Mouse (Mus musculus) embryonic facial prominence, embryonic 11.5 days (tissue): ENCODE measurements at regions not wholly inside any gene's neighbourhood (a gene's known extent, or its start where the extent isn't known, plus 50 kb on each side); places are given as distances from the start of the nearest gene placed in this dataset.

Experiments used
- ATAC-seq: fragments of 200-750 bp; cut with Nextera tagmentation; replicated peaks from 2 replicates; pipeline ENCODE4 v1.8.0; 2017; ENCODE audit warnings: low read depth; ENCODE audit not compliant: insufficient number of reproducible peaks, low FRiP score, low TSS enrichment
- DNase-seq: peaks from one replicate; pipeline ENCODE4 v3.0.0-alpha.2; 2015; ENCODE audit warnings: low spot score
- H3K27ac ChIP-seq: fragments of 300-500 bp; sonication (generic); replicated peaks from 2 replicates; pipeline ENCODE4 v1.5.1; 2014; ENCODE audit warnings: mild to moderate bottlenecking, low read depth, low read length, control low read depth
- H3K27me3 ChIP-seq: fragments of 300-500 bp; sonication (generic); 2 replicates; pipeline ENCODE4 v1.6.1; 2014; ENCODE audit warnings: mild to moderate bottlenecking, low read length, moderate library complexity, mixed read lengths; ENCODE audit not compliant: control insufficient read depth, insufficient read depth
- H3K36me3 ChIP-seq: fragments of 300-500 bp; sonication (generic); replicated peaks from 2 replicates; pipeline ENCODE4 v1.6.1; 2014; ENCODE audit warnings: low read depth, mild to moderate bottlenecking, low read length, moderate library complexity, mixed read lengths; ENCODE audit not compliant: control insufficient read depth, insufficient read depth
- H3K4me1 ChIP-seq: fragments of 300-500 bp; sonication (generic); 2 replicates; pipeline ENCODE4 v1.6.1; 2014; ENCODE audit warnings: low read length, mixed read lengths; ENCODE audit not compliant: control insufficient read depth, insufficient read depth
- H3K4me2 ChIP-seq: fragments of 300-500 bp; sonication (generic); 2 replicates; pipeline ENCODE4 v1.6.1; 2014; ENCODE audit warnings: low read depth, mild to moderate bottlenecking, control low read depth, low read length, moderate library complexity
- H3K4me3 ChIP-seq: fragments of 300-500 bp; sonication (generic); 2 replicates; pipeline ENCODE4 v1.5.1; 2014; ENCODE audit warnings: low read depth, low read length, control low read depth
- H3K9ac ChIP-seq: fragments of 300-500 bp; sonication (generic); replicated peaks from 2 replicates; pipeline ENCODE4 v1.6.1; 2014; ENCODE audit warnings: mild to moderate bottlenecking, control low read depth, low read length
- H3K9me3 ChIP-seq: fragments of 300-500 bp; sonication (generic); replicated peaks from 2 replicates; pipeline ENCODE4 v1.6.1; 2016; ENCODE audit warnings: mild to moderate bottlenecking, low read length, inconsistent platforms, mixed read lengths; ENCODE audit not compliant: control insufficient read depth
- WGBS: fragments of 180-500 bp; shearing (Covaris S2); extraction: QIAGEN DNeasy Blood & Tissue Kit; methylation state at CpG from one replicate; pipeline ENCODE4 v1.1.7; 2014; 5-methylcytosine and 5-hydroxymethylcytosine counted together

GRCm38 (mm10) chr16:97234321-97234720 is 63.8 kb upstream of the Dscam start:
- H3K9ac ChIP-seq, result no peak overlapping the region
- H3K9me3 ChIP-seq, result no peaks in the 10 kb centered on the region
- H3K4me1 ChIP-seq, result no peaks in the 10 kb centered on the region
- H3K4me3 ChIP-seq, result no peak overlapping the region
- no peak for ATAC-seq
- DNase-seq, result no peak
- 53% methylated on average over 3 of the region's 3 CpGs for WGBS
- no peak overlapping the region for H3K4me2 ChIP-seq
- H3K27ac ChIP-seq, result no peak overlapping the region
- H3K36me3 ChIP-seq, result no peaks in the 10 kb centered on the region
- H3K27me3 ChIP-seq, result no peaks in the 10 kb centered on the region

- 78% methylated on average over 5 of the region's 5 CpGs for WGBS
- Histone ChIP-seq H3K36me3 (no peaks in the 10 kb centered on the region), H3K27me3 (no peaks in the 10 kb centered on the region), H3K27ac (no peak overlapping the region), H3K4me2 (no peak overlapping the region), H3K9me3 (no peaks in the 10 kb centered on the region), H3K4me3 (no peak overlapping the region), H3K4me1 (no peaks in the 10 kb centered on the region), H3K9ac (no peak overlapping the region)
- ATAC-seq (no peak), DNase-seq (no peak)
These were observed 69.1 kb upstream of the Dscam start for GRCm38 (mm10) chr16:97239626-97240025.

- DNase-seq (no peak), ATAC-seq (no peak)
- Histone ChIP-seq H3K4me1 (no peaks in the 10 kb centered on the region), H3K27ac (no peak overlapping the region), H3K4me3 (no peak overlapping the region), H3K36me3 (no peaks in the 10 kb centered on the region), H3K9ac (no peak overlapping the region), H3K27me3 (no peaks in the 10 kb centered on the region), H3K4me2 (no peak overlapping the region), H3K9me3 (no peaks in the 10 kb centered on the region)
- WGBS, result 81% methylated on average over 7 of the region's 7 CpGs
These were observed 69.5 kb upstream of the Dscam start for GRCm38 (mm10) chr16:97240085-97240484.

GRCm38 (mm10) chr16:97240859-97241360 is 70.4 kb upstream of the Dscam start:
- Histone ChIP-seq H3K27ac (no peak overlapping the region), H3K9ac (no peak overlapping the region), H3K4me2 (no peak overlapping the region), H3K4me1 (no peaks in the 10 kb centered on the region), H3K36me3 (no peaks in the 10 kb centered on the region), H3K9me3 (no peaks in the 10 kb centered on the region), H3K27me3 (no peaks in the 10 kb centered on the region), H3K4me3 (no peak overlapping the region)
- WGBS, result 73% methylated on average over 8 of the region's 8 CpGs
- no peak for ATAC-seq
- DNase-seq, result no peak

GRCm38 (mm10) chr16:97241639-97242038 is 71.1 kb upstream of the Dscam start:
- Histone ChIP-seq H3K36me3 (no peaks in the 10 kb centered on the region), H3K27me3 (no peaks in the 10 kb centered on the region)

GRCm38 (mm10) chr16:97250488-97250887 is 79.9 kb upstream of the Dscam start:
- WGBS, result 61% methylated on average over 6 of the region's 6 CpGs

More at GRCm38 (mm10) chr16:97241639-97242038, 71.1 kb upstream of the Dscam start:
- DNase-seq, result no peak
- no peaks in the 10 kb centered on the region for H3K4me1 ChIP-seq
- H3K27ac ChIP-seq, result no peak overlapping the region
- no peak for ATAC-seq
- H3K9ac ChIP-seq, result no peak overlapping the region
- no peak overlapping the region for H3K4me3 ChIP-seq
- no peaks in the 10 kb centered on the region for H3K9me3 ChIP-seq
- no peak overlapping the region for H3K4me2 ChIP-seq

GRCm38 (mm10) chr16:97252551-97252950 is 82.0 kb upstream of the Dscam start:
- Histone ChIP-seq H3K4me2 (no peak overlapping the region), H3K9me3 (no peaks in the 10 kb centered on the region), H3K4me3 (no peak overlapping the region), H3K27me3 (no peaks in the 10 kb centered on the region), H3K4me1 (no peaks in the 10 kb centered on the region), H3K36me3 (no peaks in the 10 kb centered on the region), H3K27ac (no peak overlapping the region), H3K9ac (no peak overlapping the region)
- DNase-seq (no peak), ATAC-seq (no peak)
- WGBS, result 95% methylated on average over 1 of the region's 1 CpGs

More at GRCm38 (mm10) chr16:97250488-97250887, 79.9 kb upstream of the Dscam start:
- Histone ChIP-seq H3K27ac (no peak overlapping the region), H3K36me3 (no peaks in the 10 kb centered on the region), H3K9ac (no peak overlapping the region), H3K4me3 (no peak overlapping the region), H3K4me1 (no peaks in the 10 kb centered on the region), H3K27me3 (no peaks in the 10 kb centered on the region), H3K9me3 (no peaks in the 10 kb centered on the region), H3K4me2 (no peak overlapping the region)
- ATAC-seq (no peak), DNase-seq (no peak)

- H3K4me1 ChIP-seq, result no peaks in the 10 kb centered on the region
- DNase-seq (no peak), ATAC-seq (no peak)
- no peaks in the 10 kb centered on the region for H3K36me3 ChIP-seq
- H3K9me3 ChIP-seq, result no peaks in the 10 kb centered on the region
- no peak overlapping the region for H3K27ac ChIP-seq
- H3K4me2 ChIP-seq, result no peak overlapping the region
- WGBS, result 62% methylated on average over 2 of the region's 2 CpGs
- no peak overlapping the region for H3K9ac ChIP-seq
- H3K27me3 ChIP-seq, result no peaks in the 10 kb centered on the region
- no peak overlapping the region for H3K4me3 ChIP-seq
These were observed 82.6 kb upstream of the Dscam start for GRCm38 (mm10) chr16:97252997-97253635.
